Mouse (Mus musculus) midbrain, embryonic 14.5 days (tissue): ENCODE data around the gene 6030408B16Rik. TPM values are rescaled to one million over a fixed set of nuclear protein-coding genes. Genes with fewer than 3 reads are reported as not detected.

Source experiments
- ATAC-seq: fragments of 200-750 bp; cut with Nextera tagmentation; 2 replicates; pipeline ENCODE4 v1.8.0; 2017; ENCODE audit warnings: moderate number of reproducible peaks, moderate library complexity; ENCODE audit not compliant: low FRiP score, low TSS enrichment
- DNase-seq: peaks from one replicate; pipeline ENCODE4 v3.0.0-alpha.2; 2015
- H3K27ac ChIP-seq: fragments of 300-500 bp; sonication (generic); replicated peaks from 2 replicates; pipeline ENCODE4 v1.5.1; 2014; ENCODE audit warnings: mild to moderate bottlenecking, low read depth, low read length, moderate library complexity
- H3K27me3 ChIP-seq: fragments of 300-500 bp; sonication (generic); 2 replicates; pipeline ENCODE4 v1.6.1; 2014; ENCODE audit warnings: low read length, control low read depth, mixed read lengths; ENCODE audit not compliant: control insufficient read depth, insufficient read depth
- H3K36me3 ChIP-seq: fragments of 300-500 bp; sonication (generic); 2 replicates; pipeline ENCODE4 v1.6.1; 2014; ENCODE audit warnings: low read length, control low read depth; ENCODE audit not compliant: control insufficient read depth, insufficient read depth
- H3K4me1 ChIP-seq: fragments of 300-500 bp; sonication (generic); 2 replicates; pipeline ENCODE4 v1.6.1; 2014; ENCODE audit warnings: mild to moderate bottlenecking, antibody characterized with exemption, low read length, control low read depth; ENCODE audit not compliant: control insufficient read depth, insufficient read depth
- H3K4me2 ChIP-seq: fragments of 300-500 bp; sonication (generic); 2 replicates; pipeline ENCODE4 v1.6.1; 2014; ENCODE audit warnings: mild to moderate bottlenecking, low read length, moderate library complexity
- H3K4me3 ChIP-seq: fragments of 300-500 bp; sonication (generic); replicated peaks from 2 replicates; pipeline ENCODE4 v1.5.1; 2014; ENCODE audit warnings: low read depth, low read length
- H3K9ac ChIP-seq: fragments of 300-500 bp; sonication (generic); replicated peaks from 2 replicates; pipeline ENCODE4 v1.6.1; 2014; ENCODE audit warnings: mild to moderate bottlenecking, low read length, moderate library complexity
- H3K9me3 ChIP-seq: fragments of 300-500 bp; sonication (generic); 2 replicates; pipeline ENCODE4 v1.6.1; 2016; ENCODE audit warnings: low read length, control low read depth, mixed read lengths; ENCODE audit not compliant: control insufficient read depth
- WGBS: fragments of 180-500 bp; shearing (Covaris S2); extraction: QIAGEN DNeasy Blood & Tissue Kit; methylation state at CpG from one replicate; pipeline ENCODE4 v1.1.7; 2014; 5-methylcytosine and 5-hydroxymethylcytosine counted together
- polyA plus RNA-seq: library from polyadenylated mRNA; unstranded; fragments of >200 nt; fragmentation: Nextera tagmentation; extraction: Ambion mirVana; gene quantifications from 2 replicates; pipeline ENCODE4 v1.2.1, GENCODE M21; 2014

Gene 6030408B16Rik
- polyA plus RNA-seq, 1 experiment from 2014 or later: 0.30 TPM

DNA sequence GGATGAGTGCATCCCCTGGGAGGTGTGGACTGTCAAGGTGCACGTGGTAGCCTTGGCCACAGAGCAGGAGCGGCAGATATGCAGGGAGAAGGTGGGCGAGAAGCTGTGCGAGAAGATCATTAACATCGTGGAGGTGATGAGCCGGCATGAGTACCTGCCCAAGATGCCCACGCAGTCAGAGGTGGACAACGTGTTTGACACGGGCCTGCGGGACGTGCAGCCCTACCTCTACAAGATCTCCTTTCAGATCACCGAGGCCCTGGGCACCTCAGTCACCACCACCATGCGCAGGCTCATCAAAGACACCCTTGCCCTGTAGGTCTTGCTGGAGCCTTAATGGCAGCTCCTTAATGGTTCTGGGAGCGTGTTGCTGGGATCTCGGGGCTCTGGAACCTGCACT is 2.7 kb upstream of the 6030408B16Rik start:
- no peak overlapping the region for H3K4me2 ChIP-seq
- no peak overlapping the region for H3K27ac ChIP-seq
- H3K9ac ChIP-seq: no peak overlapping the region
- DNase-seq (no peak), ATAC-seq (no peak)
- H3K36me3 ChIP-seq: peaks cover 56% of the 10 kb centered on the region
- H3K4me3 ChIP-seq: no peak overlapping the region
- WGBS: 98% methylated on average over 15 of the region's 15 CpGs
- no peaks in the 10 kb centered on the region for H3K4me1 ChIP-seq
- H3K9me3 ChIP-seq: no peaks in the 10 kb centered on the region
- H3K27me3 ChIP-seq: no peaks in the 10 kb centered on the region

DNA sequence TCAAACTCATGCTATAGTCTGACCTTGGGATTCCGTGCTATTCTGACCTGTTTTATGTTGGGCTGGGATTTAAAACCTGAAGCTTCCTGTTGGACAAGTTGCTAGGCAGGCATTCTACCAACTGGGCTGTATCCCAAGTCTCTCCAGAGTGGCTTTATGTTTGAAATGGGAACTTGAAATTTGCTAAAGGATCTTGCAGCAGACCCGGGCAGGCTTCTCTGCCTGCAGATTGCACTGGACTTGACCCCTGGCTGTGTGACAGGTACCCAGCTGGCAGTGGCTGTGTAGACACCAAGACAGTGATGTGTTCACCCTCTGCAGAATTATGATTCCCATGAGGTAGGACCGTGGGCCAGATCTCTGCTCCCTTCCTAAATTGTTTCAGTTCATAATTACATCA is 1.0 kb upstream of the 6030408B16Rik start:
- H3K36me3 ChIP-seq: peaks cover 50% of the 10 kb centered on the region
- ATAC-seq: no peak

GRCm38 (mm10) chr15:101294028-101294894 is 1.2 kb downstream of the 6030408B16Rik start:
- ATAC-seq (no peak), DNase-seq (no peak)
- 73% methylated on average over 16 of the region's 16 CpGs for WGBS
- H3K4me3 ChIP-seq: no peak overlapping the region
- H3K4me1 ChIP-seq: no peaks in the 10 kb centered on the region
- no peak overlapping the region for H3K9ac ChIP-seq
- no peak overlapping the region for H3K4me2 ChIP-seq
- H3K36me3 ChIP-seq: peaks cover 29% of the 10 kb centered on the region
- no peaks in the 10 kb centered on the region for H3K9me3 ChIP-seq
- H3K27me3 ChIP-seq: no peaks in the 10 kb centered on the region
- H3K27ac ChIP-seq: no peak overlapping the region

More for the DNA sequence above, 1.0 kb upstream of the 6030408B16Rik start:
- Histone ChIP-seq H3K9ac (no peak overlapping the region), H3K27me3 (no peaks in the 10 kb centered on the region), H3K9me3 (no peaks in the 10 kb centered on the region), H3K4me2 (no peak overlapping the region), H3K4me3 (no peak overlapping the region), H3K27ac (no peak overlapping the region), H3K4me1 (no peaks in the 10 kb centered on the region)
- 91% methylated on average over 3 of the region's 3 CpGs for WGBS
- DNase-seq: no peak

DNA sequence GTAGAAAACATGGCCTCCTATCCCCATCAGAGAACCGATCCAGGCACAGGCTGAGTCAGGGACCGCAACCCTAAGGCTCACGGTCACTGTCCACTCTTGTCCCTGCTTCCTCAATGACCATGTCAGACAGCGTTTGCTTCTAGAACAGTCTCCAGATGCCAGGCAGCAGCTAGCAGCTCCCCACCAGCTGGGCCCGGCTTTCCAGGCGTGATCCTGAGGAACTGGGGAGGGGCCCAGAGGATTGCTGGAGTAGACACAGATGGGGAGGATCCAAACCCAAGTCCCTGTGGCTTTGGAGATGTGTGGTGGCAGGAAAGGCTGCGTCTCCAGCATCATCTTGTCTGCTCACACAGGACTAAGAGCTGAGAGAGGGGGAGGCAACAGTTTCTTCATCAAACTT is 2.1 kb downstream of the 6030408B16Rik start:
- no peak for DNase-seq
- H3K36me3 ChIP-seq: peaks cover 21% of the 10 kb centered on the region
- H3K9ac ChIP-seq: no peak overlapping the region
- ATAC-seq: no peak
- WGBS: 83% methylated on average over 7 of the region's 7 CpGs
- H3K4me2 ChIP-seq: no peak overlapping the region
- H3K4me3 ChIP-seq: no peak overlapping the region
- no peak overlapping the region for H3K27ac ChIP-seq
- no peaks in the 10 kb centered on the region for H3K9me3 ChIP-seq
- H3K4me1 ChIP-seq: no peaks in the 10 kb centered on the region
- no peaks in the 10 kb centered on the region for H3K27me3 ChIP-seq

- no peaks in the 10 kb centered on the region for H3K27me3 ChIP-seq
- H3K36me3 ChIP-seq: peaks cover 16% of the 10 kb centered on the region
- no peak overlapping the region for H3K9ac ChIP-seq
- ATAC-seq (no peak), DNase-seq (no peak)
- WGBS: 93% methylated on average over 10 of the region's 10 CpGs
- H3K27ac ChIP-seq: no peak overlapping the region
- no peaks in the 10 kb centered on the region for H3K4me1 ChIP-seq
- no peak overlapping the region for H3K4me2 ChIP-seq
- H3K4me3 ChIP-seq: no peak overlapping the region
- no peaks in the 10 kb centered on the region for H3K9me3 ChIP-seq
Measured at GRCm38 (mm10) chr15:101295616-101296015, 2.6 kb downstream of the 6030408B16Rik start.

- DNase-seq: no peak
- no peak overlapping the region for H3K4me2 ChIP-seq
- WGBS: 90% methylated on average over 11 of the region's 11 CpGs
- no peak overlapping the region for H3K9ac ChIP-seq
- no peak for ATAC-seq
- no peak overlapping the region for H3K27ac ChIP-seq
- no peaks in the 10 kb centered on the region for H3K4me1 ChIP-seq
- H3K36me3 ChIP-seq: peaks cover 11% of the 10 kb centered on the region
- no peak overlapping the region for H3K4me3 ChIP-seq
- no peaks in the 10 kb centered on the region for H3K9me3 ChIP-seq
- H3K27me3 ChIP-seq: no peaks in the 10 kb centered on the region
Measured at GRCm38 (mm10) chr15:101296091-101296490, 3.1 kb downstream of the 6030408B16Rik start.

DNA sequence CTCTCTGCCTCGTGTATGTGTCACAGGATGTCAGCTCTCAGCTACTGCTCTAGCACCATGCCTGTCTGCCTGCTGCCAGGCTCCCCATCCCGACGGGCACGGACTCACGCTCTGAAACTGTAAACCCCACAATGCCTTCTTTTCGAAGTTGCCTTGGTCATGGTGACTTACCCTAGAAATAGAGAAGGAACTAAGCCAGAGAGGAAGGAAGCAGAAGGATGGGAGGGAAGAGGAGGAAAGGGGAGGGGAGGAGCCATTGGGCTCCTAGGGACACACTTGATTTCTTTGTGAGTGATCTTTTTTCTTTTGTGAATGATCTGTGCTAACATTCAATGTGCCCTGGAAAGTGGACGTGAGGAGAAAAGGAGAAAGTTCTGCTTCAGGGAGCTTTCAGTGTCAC is 5.0 kb downstream of the 6030408B16Rik start:
- Histone ChIP-seq H3K4me2 (no peak overlapping the region), H3K4me3 (no peak overlapping the region), H3K9me3 (no peaks in the 10 kb centered on the region), H3K27ac (no peak overlapping the region), H3K27me3 (no peaks in the 10 kb centered on the region), H3K36me3 (no peaks in the 10 kb centered on the region; the same call in 1 of the 2 replicates), H3K9ac (no peak overlapping the region), H3K4me1 (no peaks in the 10 kb centered on the region)
- 24% methylated on average over 7 of the region's 7 CpGs for WGBS
- no peak for DNase-seq
- no peak for ATAC-seq

DNA sequence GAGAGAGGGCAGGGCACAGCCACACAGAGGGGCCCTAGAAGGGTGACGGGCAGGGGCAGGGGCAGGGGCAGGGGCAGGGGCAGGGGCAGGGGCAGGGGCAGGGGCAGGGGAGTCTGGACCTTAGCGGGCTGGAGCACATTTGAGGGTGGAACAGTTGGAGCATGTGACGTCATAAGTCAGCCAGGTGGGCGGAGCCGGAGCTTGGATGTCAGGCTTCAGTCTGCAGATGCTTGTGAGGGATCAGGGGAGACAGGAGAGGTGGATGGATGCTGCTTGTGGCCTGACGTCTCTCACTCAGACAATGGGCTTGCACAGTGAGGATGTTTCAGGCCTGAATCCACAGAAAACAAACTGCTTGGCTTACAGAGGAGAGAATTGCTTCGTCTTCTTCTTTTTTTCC is 5.5 kb downstream of the 6030408B16Rik start:
- 16% methylated on average over 7 of the region's 7 CpGs for WGBS
- Histone ChIP-seq H3K4me2 (no peak overlapping the region), H3K36me3 (no peaks in the 10 kb centered on the region), H3K27ac (no peak overlapping the region), H3K27me3 (no peaks in the 10 kb centered on the region), H3K9ac (no peak overlapping the region), H3K4me3 (no peak overlapping the region), H3K9me3 (no peaks in the 10 kb centered on the region), H3K4me1 (no peaks in the 10 kb centered on the region)
- DNase-seq (peak; percentile 58), ATAC-seq (no peak)

- H3K27ac ChIP-seq: no peak overlapping the region
- WGBS: 86% methylated on average over 14 of the region's 14 CpGs
- ATAC-seq: no peak
Measured at GRCm38 (mm10) chr15:101299480-101299960, 6.5 kb downstream of the 6030408B16Rik start.

More at GRCm38 (mm10) chr15:101299480-101299960, 6.5 kb downstream of the 6030408B16Rik start:
- H3K4me3 ChIP-seq: no peak overlapping the region
- H3K9ac ChIP-seq: no peak overlapping the region
- H3K4me2 ChIP-seq: no peak overlapping the region
- no peak for DNase-seq
- no peaks in the 10 kb centered on the region for H3K9me3 ChIP-seq
- no peaks in the 10 kb centered on the region for H3K36me3 ChIP-seq
- H3K27me3 ChIP-seq: no peaks in the 10 kb centered on the region
- H3K4me1 ChIP-seq: no peaks in the 10 kb centered on the region
